Mouse (Mus musculus): ENCODE data around the gene Ncapg2.

Gene Ncapg2

GRCm38 (mm10) chr12:116460379-116461065, 55.3 kb downstream of the Ncapg2 start:
- DNase-seq: no peak

GRCm38 (mm10) chr12:116467030-116467429, 61.8 kb downstream of the Ncapg2 start:
- DNase-seq: no peak

- no peak for DNase-seq
These were observed 63.1 kb downstream of the Ncapg2 start for GRCm38 (mm10) chr12:116468348-116468747.

GRCm38 (mm10) chr12:116469096-116469495, 63.9 kb downstream of the Ncapg2 start:
- DNase-seq: no peak

- no peak for DNase-seq
These were observed 68.1 kb downstream of the Ncapg2 start for GRCm38 (mm10) chr12:116473264-116473663.

- DNase-seq: no peak
These were observed 68.6 kb downstream of the Ncapg2 start for GRCm38 (mm10) chr12:116473761-116474160.

- no peak for DNase-seq
These were observed 69.5 kb downstream of the Ncapg2 start for GRCm38 (mm10) chr12:116474676-116475075.

- no peak for DNase-seq
These were observed 73.6 kb downstream of the Ncapg2 start for GRCm38 (mm10) chr12:116478771-116479170.

GRCm38 (mm10) chr12:116481921-116482320, 76.7 kb downstream of the Ncapg2 start:
- no peak for DNase-seq

GRCm38 (mm10) chr12:116483581-116483980, 78.4 kb downstream of the Ncapg2 start:
- no peak for DNase-seq

GRCm38 (mm10) chr12:116484991-116485390, 79.8 kb downstream of the Ncapg2 start:
- DNase-seq: no peak

- DNase-seq: peak; percentile 30
These were observed 80.6 kb downstream of the Ncapg2 start, which contains the start of gene Ptprn2 for GRCm38 (mm10) chr12:116485591-116486403. TSS of gene Ptprn2 (plus strand) at chr12:116485720.

- DNase-seq: no peak
These were observed 81.2 kb downstream of the Ncapg2 start for GRCm38 (mm10) chr12:116486404-116486730.

GRCm38 (mm10) chr12:116488836-116489235, 83.6 kb downstream of the Ncapg2 start:
- no peak for DNase-seq

- DNase-seq: no peak
These were observed 85.6 kb downstream of the Ncapg2 start for GRCm38 (mm10) chr12:116490575-116491356.

GRCm38 (mm10) chr12:116498666-116499065, 93.5 kb downstream of the Ncapg2 start:
- DNase-seq: no peak

GRCm38 (mm10) chr12:116500652-116501051, 95.5 kb downstream of the Ncapg2 start:
- no peak for DNase-seq

- no peak for DNase-seq
These were observed 107.3 kb downstream of the Ncapg2 start for GRCm38 (mm10) chr12:116512482-116512881.
